Mouse (Mus musculus) cerebellum, postnatal 36 days (tissue): Measurements from ENCODE around the gene D130040H23Rik.
A peak's percentile ranks its signal among the peaks of the same experiment; 100 is the strongest.

Experiments used
- DNase-seq, 2 experiments: peaks; one replicate each; pipeline ENCODE4 v3.0.0; 2021 to 2022; ENCODE audit warnings: mixed read lengths in 2 of 2

The D130040H23Rik gene

DNA sequence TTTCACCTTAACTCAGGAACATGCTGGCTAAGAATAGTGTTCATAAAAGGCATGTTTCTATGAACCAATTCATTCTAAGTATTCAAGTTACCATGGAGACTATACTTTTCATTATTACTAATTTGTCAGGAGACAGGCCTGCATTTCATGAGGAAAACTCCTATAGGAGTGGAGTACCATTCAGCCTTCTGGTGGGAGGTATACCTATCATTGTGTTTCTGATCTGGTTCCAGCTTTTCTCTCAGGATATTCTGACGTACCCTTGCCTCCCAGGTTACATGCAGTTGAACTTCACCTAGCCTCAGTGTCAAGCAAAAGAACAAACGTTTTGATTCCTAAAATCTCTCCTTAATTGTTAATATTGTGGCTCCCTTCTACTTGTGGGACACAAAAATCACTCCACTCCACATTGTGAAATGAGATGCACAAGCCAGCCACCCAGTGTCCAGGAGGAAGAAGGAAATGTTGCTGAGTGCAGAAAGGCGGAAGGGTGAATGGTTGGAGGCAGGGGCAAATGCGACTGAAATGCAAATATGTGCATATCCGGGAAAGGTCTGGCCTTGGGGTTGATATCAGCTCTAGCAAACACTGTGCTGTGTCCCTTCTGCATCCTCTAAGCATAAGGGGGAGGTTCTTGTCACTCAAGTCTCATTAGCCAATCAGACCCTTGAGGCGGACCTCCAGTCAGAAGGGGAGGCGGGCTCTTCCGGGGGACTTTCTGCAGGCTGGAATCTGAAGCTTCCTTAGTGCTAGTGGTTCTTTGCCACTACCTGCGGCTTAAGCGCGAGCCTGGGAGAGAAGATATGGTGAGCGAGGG lies at the start of gene D130040H23Rik:
Gene D130040H23Rik, plus strand, starts transcription at position 695 of the 817 bp plus-strand sequence.
- peak; percentile 71 to 77 for DNase-seq

- no peak for DNase-seq
These were observed 28.3 kb upstream of the D130040H23Rik start for GRCm38 (mm10) chr8:69242541-69242940.

- DNase-seq: peak; percentile 10 to 12
These were observed 2.4 kb upstream of the D130040H23Rik start for GRCm38 (mm10) chr8:69268525-69268924.

DNA sequence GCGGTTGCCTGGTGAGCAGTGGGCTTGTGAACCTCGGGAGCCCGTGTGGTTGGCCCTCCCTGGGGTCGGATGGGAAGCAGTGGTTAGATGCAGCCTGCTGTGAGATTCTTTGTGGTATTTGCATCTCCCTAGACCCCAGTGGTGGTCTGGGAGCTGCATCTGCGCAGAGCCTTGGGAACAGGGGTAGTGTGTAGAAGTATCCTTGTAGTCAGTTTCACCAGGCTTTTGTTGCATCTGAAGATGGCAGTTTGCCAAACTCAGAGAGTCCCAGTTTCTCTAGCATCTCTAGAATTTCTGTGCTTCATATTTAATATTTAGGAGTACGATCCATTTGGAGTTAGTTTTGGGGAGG lies 299 bp downstream of the D130040H23Rik start:
- DNase-seq: no peak

DNA sequence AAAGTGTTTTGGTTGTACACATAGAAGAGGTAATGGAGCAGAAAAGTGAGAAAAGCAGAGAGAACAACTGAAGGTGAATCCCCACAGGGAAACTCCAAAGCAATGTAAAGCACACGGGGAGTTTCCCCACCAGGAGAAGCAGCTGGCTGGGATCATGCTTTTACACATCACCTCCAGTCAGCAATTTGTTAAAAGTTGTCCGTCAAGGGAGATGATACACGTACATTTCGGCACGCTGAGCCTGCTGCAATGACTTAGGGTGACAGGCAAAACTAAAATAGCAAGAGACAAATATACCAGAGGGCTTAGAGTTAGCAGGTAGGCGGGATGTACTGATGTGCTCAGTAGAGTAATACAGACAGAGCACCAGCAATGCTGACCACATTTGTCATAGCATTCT lies 1.6 kb downstream of the D130040H23Rik start:
- DNase-seq: no peak

GRCm38 (mm10) chr8:69324771-69325170 lies 53.9 kb downstream of the D130040H23Rik start:
- DNase-seq: no peak

DNA sequence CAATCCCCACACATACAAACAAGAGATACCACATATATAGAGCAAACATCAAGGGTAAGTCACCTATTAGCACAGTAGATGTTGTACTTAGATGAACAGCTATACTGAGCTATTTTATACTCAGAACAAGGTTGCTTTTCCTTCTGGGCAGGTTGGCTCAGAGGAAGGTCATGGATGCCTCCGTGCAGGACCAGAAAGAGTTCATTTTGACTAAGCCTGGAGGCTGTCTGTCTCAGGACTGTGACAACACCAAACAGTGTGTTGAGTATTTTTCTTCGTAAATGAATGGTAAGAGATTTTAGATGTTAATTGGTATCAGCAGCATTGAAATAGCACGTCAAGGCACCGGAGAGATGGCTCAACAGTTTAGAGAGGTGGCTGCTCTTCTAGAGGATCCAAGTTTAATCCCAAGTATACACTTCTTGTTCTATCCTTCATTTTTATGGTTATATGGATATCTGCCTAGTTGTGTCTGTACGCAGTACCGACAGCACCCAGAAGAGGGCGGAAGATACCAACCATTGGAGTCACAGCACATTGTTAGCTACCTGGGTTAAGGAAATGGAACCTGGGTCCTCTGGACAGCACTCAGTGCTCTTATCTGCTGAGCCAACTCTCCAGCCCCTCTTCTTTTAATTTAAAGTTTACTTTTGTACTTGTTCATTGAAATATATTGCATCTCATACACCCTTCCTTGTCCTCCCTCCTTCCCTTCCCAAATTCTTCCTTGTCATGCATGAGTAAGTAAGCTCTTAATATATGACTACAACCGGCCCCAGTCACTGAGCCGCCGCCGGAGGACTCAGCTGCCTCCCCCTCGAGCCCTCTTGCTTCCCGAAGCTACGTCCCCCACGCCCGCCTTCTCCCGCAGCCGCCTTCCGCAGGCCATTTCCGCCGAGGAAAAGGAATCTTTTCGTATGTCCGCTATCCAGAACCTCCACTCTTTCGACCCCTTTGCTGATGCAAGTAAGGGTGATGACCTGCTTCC lies 57.7 kb downstream of the D130040H23Rik start:
- DNase-seq: peak; percentile 90 to 98

DNA sequence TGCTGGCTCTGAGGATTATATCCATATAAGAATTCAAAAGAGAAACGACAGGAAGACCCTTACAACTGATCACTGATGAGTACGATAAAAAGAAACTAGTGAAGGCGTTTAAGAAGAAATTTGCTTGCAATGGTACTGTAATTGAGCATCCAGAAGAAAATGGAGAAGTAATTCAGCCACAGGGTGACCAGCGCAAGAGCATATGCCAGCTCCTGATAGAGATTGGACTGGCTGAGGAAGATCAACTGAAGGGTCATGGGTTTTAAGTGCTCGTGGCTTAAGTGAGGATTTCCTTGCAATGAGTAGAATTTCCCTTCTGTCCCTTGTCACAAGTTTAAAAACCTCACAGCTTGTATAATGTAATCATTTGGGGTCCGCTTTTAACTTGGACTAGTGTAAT lies 58.4 kb downstream of the D130040H23Rik start:
- DNase-seq: peak in 1 of 2 experiments; percentile 5
